Mouse (Mus musculus) C2C12 (cell line): ENCODE results near the gene Gpr3.

Source experiments
- CEBPB ChIP-seq: IDR thresholded peaks from one replicate; pipeline ENCODE4 v1.6.1; 2011; ENCODE audit warnings: low read depth, mild to moderate bottlenecking, control low read depth, moderate library complexity
- CTCF ChIP-seq: IDR thresholded peaks from one replicate; pipeline ENCODE4 v1.5.1; 2011; ENCODE audit not compliant: control insufficient read depth, insufficient read depth, insufficient read length
- FOSL1 ChIP-seq: IDR thresholded peaks from one replicate; pipeline ENCODE4 v1.8.0; 2011; ENCODE audit warnings: mild to moderate bottlenecking, low read length; ENCODE audit not compliant: poor library complexity, insufficient read depth, severe bottlenecking
- MAX ChIP-seq: IDR thresholded peaks from one replicate; pipeline ENCODE4 v1.6.1; 2011; ENCODE audit warnings: mild to moderate bottlenecking, control low read depth
- MYOG ChIP-seq: IDR thresholded peaks from one replicate; pipeline ENCODE4 v1.6.1; 2011; ENCODE audit not compliant: control insufficient read depth, insufficient read length; ENCODE audit errors: extremely low read depth
- USF1 ChIP-seq: IDR thresholded peaks from one replicate; pipeline ENCODE4 v1.6.1; 2011; ENCODE audit warnings: low read depth, mild to moderate bottlenecking, control low read depth, moderate library complexity

- TF ChIP-seq CEBPB (no peak), CTCF (no peak), MAX (no peak), MYOG (no peak), USF1 (no peak), FOSL1 (no peak)
Measured at GRCm38 (mm10) chr4:133211751-133212561, at the start of gene Gpr3, which contains the start of gene Cd164l2.
